Mouse (Mus musculus): ENCODE measurements around the gene Tas2r134. TPM values are rescaled to one million over a fixed set of nuclear protein-coding genes. Genes with fewer than 3 reads are reported as not detected.

Tas2r134 gene
- total RNA-seq, 2 experiments from 2014 or later = not detected

DNA sequence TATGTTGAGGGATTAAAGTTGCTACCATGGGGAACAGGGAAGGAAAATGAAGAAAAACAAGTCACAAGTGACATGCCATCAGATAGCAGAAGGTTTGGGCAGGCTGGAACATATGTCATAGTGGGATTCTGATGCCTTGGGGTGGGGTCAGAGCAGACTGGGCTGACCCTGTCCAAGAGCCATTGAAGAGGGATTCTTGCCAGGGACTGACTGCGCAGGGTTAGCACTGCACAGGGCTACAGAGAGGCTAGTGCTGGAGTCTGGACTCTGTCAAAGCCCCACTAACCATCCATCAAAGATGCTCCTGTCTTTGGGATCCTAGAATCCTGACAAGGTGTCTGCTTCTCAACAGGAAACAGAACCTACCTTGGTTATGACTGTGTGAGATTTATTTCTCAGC, 22.6 kb downstream of the Tas2r134 start:
- intact Hi-C loops (cut with DNase I) = no loop called here

DNA sequence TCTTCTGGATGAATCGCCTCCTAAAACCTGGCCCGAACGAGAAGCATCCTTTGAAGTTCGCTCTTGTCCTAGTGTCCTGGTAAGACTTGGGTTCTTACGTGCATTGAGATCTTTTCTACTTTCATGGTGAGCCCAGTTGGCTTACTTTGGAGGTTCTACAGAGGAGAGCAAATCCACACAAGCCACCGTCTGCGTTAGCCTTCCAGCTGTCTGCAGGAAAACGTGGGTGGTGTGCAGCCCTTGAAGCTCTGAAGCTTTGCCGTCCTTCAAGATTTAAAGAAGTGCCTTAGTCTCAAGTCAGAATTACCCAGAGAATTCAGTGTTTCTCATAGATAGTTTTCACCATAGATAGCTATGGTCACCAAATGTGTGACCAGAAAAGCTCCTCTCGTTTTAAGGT, 24.8 kb downstream of the Tas2r134 start:
- intact Hi-C loops (cut with DNase I) = no loop called here
- no peak for DNase-seq

More for the DNA sequence above, 22.6 kb downstream of the Tas2r134 start:
- DNase-seq = no peak

DNA sequence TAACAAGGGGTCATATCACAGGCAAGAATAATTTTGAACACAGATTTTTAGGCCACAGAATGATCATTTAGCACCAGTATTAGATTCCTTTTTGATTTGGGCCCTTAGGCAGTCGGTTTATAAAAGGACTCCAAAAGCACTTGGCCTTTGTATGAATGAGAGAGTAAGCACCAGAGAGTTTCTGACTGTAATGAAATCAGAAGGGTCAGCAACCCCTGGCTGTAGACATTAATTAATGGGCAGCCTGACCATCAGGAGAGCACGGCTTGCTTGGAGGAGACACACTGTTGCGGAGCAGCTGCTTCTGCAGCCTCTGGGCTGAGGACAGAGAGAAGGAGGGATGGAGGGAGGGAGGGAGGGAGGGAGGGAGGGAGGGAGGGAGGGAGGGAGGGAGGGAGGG, 30.4 kb downstream of the Tas2r134 start:
- intact Hi-C loops (cut with DNase I) = no loop called here
- peak; percentile 19 for DNase-seq

DNA sequence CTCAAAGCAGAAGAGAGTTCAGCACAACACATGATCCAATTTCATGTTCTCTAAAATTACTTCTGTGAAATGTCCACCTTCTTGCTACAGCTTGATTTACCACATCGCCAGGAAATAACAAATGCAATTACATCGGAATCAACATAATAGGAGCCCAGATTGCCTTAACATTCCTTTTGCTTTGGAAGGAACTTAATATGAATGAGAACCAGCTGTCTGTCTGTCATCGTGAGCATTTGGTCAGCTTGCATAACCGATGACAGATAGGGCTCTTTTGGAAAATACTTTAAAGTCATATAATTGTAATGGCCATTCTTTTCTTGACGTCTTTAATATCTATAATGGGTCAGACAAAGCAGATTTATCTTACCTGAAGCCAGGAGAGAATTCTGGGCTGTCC, 31.0 kb downstream of the Tas2r134 start:
- DNase-seq = no peak
- intact Hi-C loops (cut with DNase I) = no loop called here

DNA sequence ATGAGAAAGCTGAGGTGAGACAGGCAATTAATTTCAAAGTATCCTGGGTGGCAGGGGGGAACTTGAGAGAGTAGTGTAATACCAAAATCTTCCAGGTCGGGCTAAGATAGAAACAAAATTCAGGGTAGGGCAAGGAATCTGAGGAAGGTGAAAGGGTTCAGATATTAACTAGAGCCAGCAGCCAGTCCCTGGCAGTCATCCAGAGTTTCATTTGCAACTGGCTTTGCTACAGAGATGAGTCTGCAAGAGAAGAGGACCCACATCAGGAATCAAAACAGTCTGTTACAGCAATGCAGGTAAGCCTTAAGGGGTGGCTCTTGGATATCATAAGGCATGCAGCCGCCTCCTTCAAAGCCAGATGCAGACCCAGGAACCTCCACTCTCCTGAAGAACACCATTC, 47.0 kb downstream of the Tas2r134 start:
- DNase-seq = peak; percentile 8
- intact Hi-C loops (cut with DNase I) = no loop called here

All from left cerebral cortex, postnatal 4 days (tissue).